Mouse (Mus musculus): ENCODE data around the gene Mrpl30. TPM values are rescaled to one million over a fixed set of nuclear protein-coding genes. Genes with fewer than 3 reads are reported as not detected.

The Mrpl30 gene
- total RNA-seq (2022): 100 to 1,000 TPM; 146 to 176 (median 161) TPM

DNA sequence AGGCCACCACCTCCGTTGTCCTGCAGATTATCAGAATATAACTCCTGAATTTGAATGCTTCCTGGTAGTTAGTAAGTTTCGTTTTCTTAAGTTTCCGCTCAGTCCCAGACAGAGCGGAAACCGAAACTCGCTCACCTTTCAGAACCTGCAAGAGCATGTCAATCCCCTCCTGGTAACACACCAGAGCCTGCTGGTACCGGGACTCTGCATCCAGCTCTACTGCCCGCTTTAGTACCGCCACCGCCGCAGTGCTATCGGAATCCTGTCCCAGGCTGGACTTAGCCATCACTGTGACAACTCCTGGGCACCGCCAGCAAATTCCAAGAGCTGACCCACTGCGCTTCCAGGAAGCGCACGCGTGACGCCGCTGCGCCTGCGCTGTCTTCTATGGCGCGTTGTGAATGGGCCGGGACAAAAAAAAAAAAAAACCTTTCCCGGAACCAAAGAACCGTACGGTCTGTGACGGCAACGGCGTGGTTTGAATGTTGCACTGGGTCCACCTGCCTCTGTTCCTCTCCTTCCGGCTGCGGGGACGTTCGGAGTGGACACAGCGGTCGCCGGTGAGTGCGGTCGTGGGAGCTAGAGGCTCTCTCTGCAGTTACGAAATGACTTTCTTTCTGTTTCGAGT, at the start of gene Mrpl30, which contains the start of gene Mitd1:
TSS of gene Mrpl30 (plus strand) at position 453 of the 628 bp plus-strand sequence.
TSS of gene Mitd1 (minus strand) at position 387 of the 628 bp plus-strand sequence.
- DNase-seq: peak; percentile 83

DNA sequence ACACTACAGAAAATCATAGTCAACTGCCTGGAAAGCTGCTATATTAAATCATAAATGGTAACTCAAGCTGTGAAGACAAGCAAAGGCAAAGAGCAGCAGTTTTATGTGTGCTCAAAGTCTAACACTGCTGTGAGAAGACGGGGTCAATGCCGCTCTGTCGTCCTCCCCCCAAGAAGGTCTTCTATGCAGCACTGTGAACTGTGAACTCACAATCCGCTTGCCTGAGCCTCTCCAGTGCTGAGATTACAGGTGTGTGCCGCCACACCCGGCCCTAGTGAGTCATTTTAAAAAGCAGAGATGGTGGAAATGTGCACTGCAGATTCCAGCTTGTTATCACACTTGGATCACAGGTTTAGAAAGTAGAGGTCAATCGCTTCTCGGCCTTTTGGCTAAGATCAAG, 43.4 kb upstream of the Mrpl30 start:
- no peak for DNase-seq

DNA sequence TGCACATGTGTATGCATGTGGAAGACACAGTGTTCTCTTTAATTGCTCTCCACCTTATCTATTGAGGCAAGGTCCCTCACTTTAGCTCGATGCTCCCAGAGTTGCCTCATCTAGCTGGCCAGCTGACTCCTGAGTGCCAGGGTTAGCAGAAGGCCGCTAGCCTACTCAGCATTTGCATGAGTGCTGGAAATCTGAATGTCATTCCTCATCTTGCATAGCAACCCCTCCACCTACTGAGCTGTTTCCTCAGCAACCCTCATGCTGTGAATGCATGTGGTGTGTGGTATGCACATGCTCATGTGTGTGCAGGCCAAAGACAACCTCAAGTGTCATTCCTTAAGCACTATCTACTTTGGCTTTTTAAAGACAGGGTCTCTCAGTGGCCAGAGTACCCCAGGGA, 39.6 kb upstream of the Mrpl30 start:
- no peak for DNase-seq

DNA sequence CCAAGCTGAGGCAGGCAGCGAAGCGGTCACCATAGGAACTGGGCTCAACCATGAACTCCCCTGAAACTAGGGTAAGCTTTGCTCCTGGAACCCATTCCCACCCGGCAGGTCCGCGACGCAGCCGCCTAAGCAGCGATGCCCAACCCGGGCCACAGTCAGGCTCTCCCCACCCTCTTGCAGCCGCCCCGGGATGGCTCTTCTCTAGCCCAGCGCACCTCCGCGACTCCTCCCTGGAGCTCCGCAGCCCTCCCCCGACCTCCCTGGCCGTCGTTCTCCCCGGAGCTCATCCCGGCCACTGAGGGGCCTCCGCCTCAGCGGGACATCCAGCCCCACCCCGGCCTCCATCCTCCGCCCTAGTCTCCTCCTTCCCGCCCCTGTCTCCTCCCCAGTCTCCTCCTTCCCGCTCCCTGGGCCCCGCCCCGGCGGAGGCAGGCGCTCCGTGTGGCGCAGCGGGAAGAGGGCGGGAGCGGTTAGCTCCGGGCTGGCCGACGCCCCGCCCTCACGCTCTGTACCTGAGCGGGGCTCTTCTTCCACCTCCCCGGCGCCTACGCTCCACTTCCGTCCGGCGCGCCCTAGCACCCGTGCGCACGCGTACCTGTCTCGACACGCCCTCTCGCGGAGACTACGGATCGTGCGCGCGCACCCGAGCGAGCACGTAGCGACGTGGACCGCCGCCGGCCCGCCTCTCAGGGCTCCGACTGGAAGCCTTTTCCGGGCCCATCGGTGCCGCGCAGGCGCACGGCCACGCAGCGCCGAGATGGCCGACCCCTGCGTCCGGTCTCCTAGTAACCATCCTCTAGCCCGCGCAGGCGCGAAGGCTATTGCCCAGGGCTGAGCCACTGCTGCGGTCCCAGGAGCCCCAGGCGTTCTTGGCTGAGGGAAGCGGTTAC, 25.5 kb upstream of the Mrpl30 start:
- DNase-seq: peak; percentile 100

DNA sequence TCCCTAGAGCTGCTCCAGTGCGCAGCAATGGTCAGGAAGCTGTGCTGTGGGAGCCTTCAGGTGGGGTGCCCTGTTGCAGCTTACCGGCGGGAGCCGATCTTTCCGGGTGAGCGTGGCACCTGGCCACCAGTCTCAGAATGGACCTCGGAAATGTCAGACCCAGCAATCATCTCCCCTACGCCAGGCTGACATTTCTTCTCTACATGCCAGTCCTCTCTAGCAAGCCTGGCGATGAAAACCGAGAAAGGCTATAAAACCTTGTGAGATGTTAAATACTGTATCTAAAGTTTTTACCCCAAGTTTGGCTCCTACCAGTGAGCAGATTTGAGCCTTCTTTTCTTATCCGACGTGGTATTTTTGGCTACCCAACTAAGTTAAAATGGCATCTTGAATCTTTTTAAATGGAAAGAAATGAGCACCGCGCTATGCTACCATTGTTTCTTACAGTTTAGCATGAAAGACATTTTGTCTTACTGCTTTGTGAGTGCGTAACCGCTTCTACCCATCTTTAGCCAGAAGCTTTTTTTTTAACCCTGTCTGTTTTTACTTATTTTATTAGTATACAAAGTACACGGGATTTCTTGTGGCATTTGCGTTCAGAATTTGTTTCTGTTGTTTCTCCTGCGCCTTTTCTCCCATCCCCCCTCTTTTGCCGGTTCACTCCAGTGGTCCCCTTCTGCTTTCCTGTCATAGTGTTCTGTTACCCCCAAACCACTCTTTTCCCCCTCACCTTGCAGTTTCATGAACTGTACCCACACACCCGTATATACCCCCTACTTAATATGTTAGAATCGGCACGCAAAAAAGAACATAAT, 24.7 kb upstream of the Mrpl30 start:
- no peak for DNase-seq

DNA sequence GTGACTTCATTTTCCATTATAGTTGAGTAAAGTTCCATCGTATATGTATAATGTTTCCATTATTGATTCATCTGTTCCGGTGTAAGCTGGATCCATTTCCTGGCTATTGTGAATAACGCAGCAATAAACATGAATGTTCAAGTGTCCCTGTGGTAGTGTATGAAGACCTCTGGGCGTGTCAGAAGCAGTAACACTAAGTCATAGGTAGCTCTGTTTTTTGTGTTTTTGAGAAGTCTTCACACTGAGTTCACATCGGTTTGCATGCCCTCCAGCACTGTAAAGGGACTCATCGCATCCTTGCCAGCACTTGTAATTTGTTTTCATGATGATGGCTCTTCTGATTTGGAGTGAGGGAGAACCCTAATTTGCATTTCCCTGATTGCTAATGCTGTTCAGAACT, 24.0 kb upstream of the Mrpl30 start, which contains the start of gene Tsga10:
TSS of gene Tsga10 (minus strand) at position 144 of the 400 bp plus-strand sequence.
- no peak for DNase-seq

DNA sequence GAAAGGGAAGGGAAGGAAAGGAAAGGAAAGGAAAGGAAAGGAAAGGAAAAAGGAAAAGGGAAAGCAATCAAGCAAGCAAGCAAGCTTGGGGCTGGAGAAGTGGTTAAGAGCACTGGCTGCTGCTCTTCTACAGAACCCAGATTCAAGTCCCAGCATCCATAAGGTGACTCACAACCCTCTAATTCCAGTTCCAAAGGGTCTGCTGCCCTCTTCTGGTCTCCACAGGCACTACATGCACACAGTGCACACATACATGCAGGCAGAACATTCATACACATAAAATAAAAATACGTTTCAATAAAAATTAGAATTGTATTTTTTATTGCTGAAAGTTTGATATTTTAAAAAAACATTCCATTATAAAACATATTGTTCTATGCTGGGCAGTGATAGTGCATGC, 23.2 kb upstream of the Mrpl30 start:
- peak; percentile 41 for DNase-seq

DNA sequence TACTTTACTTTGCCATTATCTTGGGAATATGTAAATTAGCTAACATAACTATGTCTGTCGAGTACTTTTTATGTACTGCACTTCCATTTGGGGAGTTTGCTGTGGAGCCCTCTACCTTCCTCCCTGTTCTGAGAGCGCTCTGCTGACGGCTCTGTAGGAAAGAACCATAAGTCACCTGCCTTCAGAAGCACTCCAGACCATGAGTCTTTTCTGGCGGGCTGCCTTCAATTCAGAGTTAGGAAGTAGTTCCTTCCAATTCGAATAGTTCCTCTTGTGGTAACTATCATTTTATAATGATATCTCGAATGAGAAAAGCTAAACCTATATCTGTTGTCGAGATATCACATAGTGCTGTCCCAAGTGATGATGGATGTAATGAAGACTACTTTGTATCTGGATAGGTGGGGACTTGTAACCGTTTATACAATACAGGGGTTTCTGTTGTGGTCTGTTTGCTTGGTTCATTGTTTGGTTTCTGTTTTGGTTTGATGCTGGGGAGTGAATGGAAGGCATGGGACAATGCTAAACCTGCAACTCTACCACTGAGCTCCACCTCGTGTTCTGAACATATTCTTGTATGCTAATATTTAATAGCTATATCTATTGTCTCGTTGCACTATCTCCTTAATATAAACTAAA, 22.5 kb upstream of the Mrpl30 start:
- DNase-seq: no peak

DNA sequence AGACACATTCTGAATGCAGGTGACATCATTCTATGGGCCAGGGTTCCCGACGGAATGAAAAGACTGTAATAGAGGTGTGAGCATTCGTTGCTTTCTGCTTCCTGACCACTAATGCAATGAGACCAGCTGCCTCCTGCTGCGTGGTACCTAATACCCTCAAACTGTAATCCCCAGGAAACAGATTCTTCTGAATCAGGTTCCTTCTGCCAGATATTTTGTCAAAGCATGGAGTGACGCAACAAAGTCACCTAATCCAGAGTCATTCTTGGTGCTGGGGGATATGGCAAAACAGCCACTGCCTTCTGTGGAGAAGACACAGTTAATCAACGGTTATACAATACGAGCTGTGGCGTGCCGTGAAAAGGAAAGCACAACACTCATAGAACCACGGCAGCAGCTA, 21.6 kb upstream of the Mrpl30 start:
- no peak for DNase-seq

DNA sequence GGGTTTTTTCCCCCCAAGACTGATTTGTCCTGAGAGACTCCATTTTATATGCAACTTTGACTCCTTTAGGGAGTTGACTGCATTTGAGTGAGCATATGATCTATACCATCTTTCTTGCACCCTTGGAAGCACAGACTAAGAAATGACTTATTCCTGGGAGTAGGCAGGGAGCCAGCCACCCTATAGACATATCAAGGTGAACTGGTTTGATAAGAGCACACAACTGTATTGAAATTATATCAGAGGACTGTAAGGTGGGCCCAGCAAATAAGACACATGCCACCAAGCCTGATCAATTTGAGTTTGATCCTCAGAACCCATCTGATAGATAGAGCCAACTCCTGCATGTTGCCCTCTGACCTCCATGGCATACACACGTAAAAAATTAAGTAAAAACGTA, 20.9 kb upstream of the Mrpl30 start:
- DNase-seq: no peak

DNA sequence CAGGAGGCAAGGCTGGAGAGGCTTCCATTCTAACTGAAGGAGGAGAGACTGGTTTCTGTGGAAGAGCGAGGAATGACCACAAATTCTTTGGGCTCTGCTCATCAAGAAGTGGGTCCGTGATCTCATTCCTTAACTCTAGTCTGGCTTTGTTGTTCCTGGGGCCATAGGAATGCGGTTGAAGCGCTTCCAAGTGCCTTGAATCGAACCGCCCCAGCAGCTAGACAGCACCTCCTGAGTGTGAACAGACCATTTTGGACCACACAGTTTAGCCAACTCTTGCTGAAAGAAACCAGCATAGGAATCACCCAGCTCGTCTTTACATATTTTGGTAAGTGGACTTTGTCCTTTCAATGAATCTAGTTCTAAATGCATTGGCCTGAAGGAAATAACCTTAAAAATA, 18.6 kb upstream of the Mrpl30 start, which contains the start of gene Lipt1:
TSS of gene Lipt1 (plus strand) at position 35 of the 400 bp plus-strand sequence.
- no peak for DNase-seq

DNA sequence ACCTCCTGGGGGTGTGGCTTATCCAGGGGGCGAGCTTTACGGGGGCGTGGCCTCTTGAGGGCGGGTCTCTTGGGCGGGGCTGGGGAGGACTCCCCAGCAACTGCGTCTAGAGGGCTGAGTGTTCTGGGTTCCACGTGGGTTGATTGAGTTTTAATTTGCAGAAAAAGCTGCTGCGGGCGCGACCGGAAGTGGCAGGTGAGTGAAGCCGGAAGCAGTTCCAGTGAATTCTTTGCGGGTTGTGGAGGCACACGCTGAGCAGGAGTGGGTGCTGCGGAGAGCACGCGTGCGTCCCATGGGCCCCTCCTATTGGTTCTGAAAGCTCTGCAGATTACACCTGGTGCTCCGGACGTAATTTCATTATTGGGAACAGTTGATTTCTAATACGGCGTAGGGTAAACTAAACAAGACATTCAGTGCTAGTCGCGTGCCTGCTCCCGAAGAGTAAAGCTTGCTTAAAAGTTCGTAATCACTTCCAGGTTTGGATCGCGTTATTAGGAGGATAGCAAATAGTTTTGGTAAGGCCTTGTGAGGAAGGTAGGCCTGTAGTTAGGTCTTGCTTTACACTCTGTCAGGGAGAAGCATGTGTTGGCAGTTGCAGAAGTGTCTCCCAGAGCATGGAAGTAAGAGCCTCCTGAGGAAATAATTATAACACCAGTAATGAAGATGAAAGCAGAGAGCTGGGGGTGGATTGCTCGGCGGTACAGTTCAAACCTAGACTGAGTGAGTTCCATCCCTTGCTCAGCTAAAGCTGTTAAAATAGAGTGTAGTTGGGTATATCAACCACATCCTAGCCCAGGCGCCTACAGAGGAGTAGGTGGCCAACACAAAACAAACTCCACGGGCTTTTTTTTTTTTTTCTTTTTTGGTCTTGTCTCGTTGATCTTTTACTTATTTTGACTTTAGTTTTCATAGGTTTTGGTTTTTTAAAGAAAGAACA, 17.9 kb upstream of the Mrpl30 start:
- DNase-seq: peak; percentile 79

DNA sequence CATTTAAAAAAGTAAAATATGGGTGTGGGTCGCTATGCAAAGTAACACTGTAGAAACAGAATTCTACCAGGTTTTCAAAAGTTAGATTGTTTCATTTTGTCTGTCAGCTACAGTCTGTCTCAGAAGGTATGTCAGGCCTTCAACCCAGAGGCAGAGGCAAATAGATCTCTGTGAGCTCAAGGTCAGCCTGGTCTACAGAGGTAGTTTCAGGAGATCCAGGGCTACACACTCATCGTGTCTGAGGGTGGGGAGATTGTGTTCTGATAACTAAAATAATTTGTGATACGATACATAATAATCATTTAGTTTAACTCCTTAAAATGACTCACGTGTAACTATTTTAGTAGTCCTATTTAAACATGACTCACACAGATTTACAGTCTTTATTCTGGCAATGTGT, 17.1 kb upstream of the Mrpl30 start:
- DNase-seq: no peak

DNA sequence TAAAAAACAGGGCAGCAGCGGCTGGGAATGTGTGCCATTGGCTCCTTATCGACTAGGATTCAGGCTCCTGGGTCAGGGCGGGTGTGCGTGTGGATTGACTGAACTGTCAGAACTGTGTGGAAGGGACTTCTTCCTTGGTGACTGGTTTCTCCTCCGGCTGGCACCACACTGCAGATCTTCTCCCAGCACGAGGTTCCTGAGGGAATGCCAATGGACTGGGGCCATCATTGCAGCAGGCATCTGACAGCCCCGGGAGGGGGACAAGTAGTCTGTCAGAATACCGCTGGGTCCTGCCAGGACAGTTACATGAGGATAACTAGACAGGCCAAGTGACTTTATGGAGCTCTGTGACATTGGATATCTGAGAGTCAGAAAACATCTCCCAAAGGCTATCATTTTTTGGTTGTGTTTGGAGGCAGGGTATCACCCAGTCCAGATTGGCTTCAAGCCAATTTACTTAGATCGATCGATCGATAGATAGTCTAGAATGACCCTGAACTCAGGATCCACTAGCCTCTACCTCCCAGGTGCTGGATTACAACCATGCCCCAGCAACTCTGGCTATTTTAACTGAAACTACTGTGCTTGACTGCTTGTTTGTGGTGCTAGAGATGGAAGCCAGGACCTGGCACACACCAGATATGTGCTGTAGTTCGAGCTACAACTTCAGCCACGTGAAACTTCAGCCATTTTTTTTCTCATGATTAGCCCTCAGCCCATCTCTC, 12.4 kb upstream of the Mrpl30 start:
- no peak for DNase-seq

DNA sequence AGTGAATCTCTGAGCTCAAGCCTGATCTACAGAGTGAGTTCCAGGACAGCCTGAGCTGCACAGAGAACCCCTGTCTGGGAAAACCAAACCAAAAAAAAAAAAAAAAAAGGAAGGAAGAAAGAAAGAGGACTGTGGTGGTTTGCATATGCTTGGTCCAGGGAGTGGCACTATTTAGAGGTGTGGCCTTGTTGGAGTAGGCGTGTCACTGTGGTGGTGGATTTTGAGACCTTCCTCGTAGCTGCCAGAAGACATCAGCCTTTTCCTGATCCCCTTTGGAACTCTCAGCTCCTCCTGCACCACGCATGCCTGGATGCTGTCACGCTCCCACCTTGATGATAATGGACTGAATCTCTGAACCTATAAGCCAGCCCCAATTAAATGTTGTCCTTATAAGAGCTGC, 6.9 kb upstream of the Mrpl30 start:
- no peak for DNase-seq

DNA sequence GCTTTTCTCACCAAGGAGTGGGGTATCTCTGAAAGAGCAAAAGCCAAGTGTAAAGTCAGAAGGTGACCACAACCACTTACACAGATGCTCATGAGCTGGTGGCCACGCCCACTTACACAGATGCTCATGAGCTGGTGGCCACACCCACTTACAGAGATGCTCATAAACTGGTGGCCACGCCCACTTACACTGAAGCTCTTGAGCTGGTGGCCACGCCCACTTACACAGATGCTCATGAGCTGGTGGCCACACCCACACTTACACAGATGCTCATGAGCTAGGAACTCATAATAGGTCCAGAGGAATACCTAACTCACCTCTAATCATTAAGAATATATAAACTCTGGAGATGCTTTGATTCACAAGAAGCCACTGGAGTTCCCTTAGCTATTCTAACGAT, 5.8 kb upstream of the Mrpl30 start:
- DNase-seq: no peak

DNA sequence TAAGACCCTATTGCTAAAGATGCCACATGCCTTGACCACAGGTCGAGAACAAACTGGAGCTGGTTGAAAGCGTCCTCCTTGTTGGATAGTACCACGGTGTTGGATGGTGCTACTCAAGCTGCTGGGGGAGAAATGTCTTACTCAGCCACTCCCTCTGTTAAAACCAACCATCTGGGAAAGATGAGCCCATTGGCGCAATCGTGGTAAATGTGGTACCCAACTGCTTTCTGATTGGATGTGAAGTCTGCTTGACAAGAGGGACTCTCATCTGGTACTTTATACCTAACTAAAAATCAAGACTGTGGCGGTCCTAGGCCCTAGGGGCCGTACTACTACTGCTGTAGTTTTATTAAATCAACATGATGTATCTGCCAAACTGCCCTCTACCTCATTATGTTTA, 1.1 kb upstream of the Mrpl30 start:
- no peak for DNase-seq

DNA sequence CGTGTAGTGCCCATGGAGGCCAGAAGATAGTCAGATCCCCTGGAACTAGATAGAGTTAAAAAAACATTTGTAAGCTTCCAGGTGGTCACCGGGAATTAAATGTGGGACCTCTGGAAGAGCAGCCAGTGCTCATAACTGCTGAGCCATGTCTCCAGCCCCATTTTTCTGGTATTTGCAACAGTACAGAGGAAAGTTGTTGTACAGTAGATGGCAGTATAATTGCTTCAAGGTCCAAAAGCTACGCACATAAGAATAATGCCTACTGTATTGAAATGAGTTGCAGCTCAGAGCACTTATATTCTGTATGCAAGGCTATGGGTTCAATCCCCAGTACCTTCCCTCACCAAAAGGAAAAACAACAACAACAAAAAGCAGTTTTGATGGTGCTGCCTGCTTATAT, 1.1 kb downstream of the Mrpl30 start:
- no peak for DNase-seq

DNA sequence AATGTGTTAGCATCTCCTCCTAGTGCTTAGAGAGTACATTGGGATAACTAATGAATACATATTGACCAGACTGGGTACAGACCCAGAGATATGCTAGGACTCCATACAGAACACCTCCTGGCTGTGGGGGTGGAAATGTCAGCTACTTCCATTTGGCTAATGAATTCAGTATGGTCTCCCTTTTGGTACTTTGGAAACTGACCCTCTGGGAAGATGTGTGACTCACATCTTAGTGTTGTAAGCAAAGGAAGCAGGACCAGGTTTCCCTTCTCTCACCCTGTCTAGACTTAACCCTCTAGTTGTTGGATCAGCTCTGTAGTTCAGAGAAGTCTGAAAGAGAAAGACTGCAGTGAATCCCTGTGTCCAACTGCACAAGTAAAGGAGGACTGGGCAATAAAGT, 4.3 kb downstream of the Mrpl30 start:
- no peak for DNase-seq

DNA sequence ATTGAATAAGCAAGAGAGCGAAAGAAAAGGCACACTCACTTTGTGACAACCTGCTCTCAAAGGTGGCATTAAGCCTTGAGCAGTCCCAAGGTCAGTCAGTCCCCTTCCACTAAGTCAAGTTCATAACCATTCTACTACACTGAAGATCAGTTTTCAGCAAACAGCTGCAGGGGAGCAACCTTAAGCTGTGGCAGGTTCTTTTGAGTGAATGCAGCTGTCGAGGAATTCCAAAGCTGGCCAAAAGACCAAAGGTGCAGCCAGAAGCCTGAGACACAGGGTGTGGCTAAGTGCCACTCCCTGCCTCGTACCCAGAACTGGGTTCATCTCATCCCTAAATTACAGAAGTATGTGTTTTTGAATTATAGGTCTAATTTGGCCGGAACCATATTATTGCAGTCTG, 9.5 kb downstream of the Mrpl30 start:
- no peak for DNase-seq

DNA sequence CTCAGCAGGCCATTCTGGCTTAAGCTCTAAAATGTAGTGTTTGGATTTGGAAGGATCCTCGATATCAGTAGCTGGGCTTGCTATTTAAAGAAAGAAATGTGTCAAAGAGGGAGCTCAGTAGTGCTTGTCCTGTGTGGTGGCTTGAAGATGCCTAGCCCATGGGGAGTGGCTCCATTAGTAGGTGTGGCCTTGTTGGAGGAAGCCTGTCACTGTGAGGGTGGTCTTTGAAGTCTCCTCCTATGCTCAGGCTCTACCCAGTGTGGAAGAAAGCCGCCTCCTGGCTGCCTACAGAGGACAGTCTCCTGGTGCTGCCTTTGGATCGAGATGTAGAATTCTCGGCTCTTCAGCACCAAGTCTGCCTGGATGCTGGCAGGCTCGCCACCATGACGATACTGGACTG, 10.0 kb downstream of the Mrpl30 start:
- DNase-seq: no peak
